Mouse (Mus musculus) stomach, postnatal 0 days (tissue): Measurements from ENCODE around the gene Fgf22. TPM values are rescaled to one million over a fixed set of nuclear protein-coding genes. Genes with fewer than 3 reads are reported as not detected.

Experiments used
- ATAC-seq: fragments of 200-750 bp; cut with Nextera tagmentation; 2 replicates; pipeline ENCODE4 v1.8.0; 2017; ENCODE audit not compliant: low FRiP score, low TSS enrichment
- DNase-seq: peaks from one replicate; pipeline ENCODE4 v3.0.0-alpha.2; 2016; ENCODE audit warnings: low spot score
- H3K27ac ChIP-seq: fragments of 300-500 bp; sonication (generic); replicated peaks from 2 replicates; pipeline ENCODE4 v1.5.1; 2014; ENCODE audit warnings: mild to moderate bottlenecking, control low read depth
- H3K27me3 ChIP-seq: fragments of 300-500 bp; sonication (generic); 2 replicates; pipeline ENCODE4 v1.6.1; 2014; ENCODE audit warnings: low read length; ENCODE audit not compliant: control insufficient read depth, insufficient read depth
- H3K36me3 ChIP-seq: fragments of 300-500 bp; sonication (generic); 2 replicates; pipeline ENCODE4 v1.6.1; 2014; ENCODE audit warnings: low read length, mixed read lengths; ENCODE audit not compliant: control insufficient read depth, insufficient read depth
- H3K4me1 ChIP-seq: fragments of 300-500 bp; sonication (generic); replicated peaks from 2 replicates; pipeline ENCODE4 v1.6.1; 2014; ENCODE audit warnings: antibody characterized with exemption; ENCODE audit not compliant: control insufficient read depth, insufficient read depth
- H3K4me2 ChIP-seq: fragments of 300-500 bp; sonication (generic); replicated peaks from 2 replicates; pipeline ENCODE4 v1.6.1; 2014; ENCODE audit warnings: low read depth, mild to moderate bottlenecking, control low read depth, moderate library complexity
- H3K4me3 ChIP-seq: fragments of 300-500 bp; sonication (generic); 2 replicates; pipeline ENCODE4 v1.5.1; 2014; ENCODE audit warnings: low read depth, low read length, control low read depth
- H3K9ac ChIP-seq: fragments of 300-500 bp; sonication (generic); 2 replicates; pipeline ENCODE4 v1.6.1; 2014; ENCODE audit warnings: mild to moderate bottlenecking, low read length, control low read depth, mixed read lengths
- H3K9me3 ChIP-seq: fragments of 300-500 bp; sonication (generic); 2 replicates; pipeline ENCODE4 v1.6.1; 2016; ENCODE audit warnings: low read length; ENCODE audit not compliant: control insufficient read depth
- CTCF ChIP-seq: IDR thresholded peaks from 2 replicates; pipeline ENCODE4 v1.5.1; 2016; ENCODE audit warnings: antibody characterized with exemption, low read depth, mild to moderate bottlenecking, moderate library complexity
- EP300 ChIP-seq: optimal IDR thresholded peaks from 2 replicates; pipeline ENCODE3; 2016; ENCODE audit warnings: antibody characterized with exemption
- WGBS: fragments of 180-500 bp; shearing (Covaris S2); extraction: QIAGEN DNeasy Blood & Tissue Kit; methylation state at CpG from one replicate; pipeline ENCODE4 v1.1.7; 2014; 5-methylcytosine and 5-hydroxymethylcytosine counted together
- polyA plus RNA-seq: library from polyadenylated mRNA; unstranded; fragments of >200 nt; fragmentation: Nextera tagmentation; extraction: Ambion mirVana; gene quantifications from 2 replicates; pipeline ENCODE4 v1.2.1, GENCODE M21; 2015

Fgf22 gene
- polyA plus RNA-seq, 1 experiment from 2014 or later = 13.5 TPM

- Histone ChIP-seq H3K4me3 (no peak overlapping the region), H3K27ac (no peak overlapping the region), H3K4me1 (no peaks in the 10 kb centered on the region; the same call in 1 of the 2 replicates), H3K9ac (no peak overlapping the region), H3K4me2 (no peak overlapping the region), H3K36me3 (no peaks in the 10 kb centered on the region), H3K9me3 (no peaks in the 10 kb centered on the region), H3K27me3 (no peaks in the 10 kb centered on the region)
- ATAC-seq (no peak), DNase-seq (no peak)
- TF ChIP-seq EP300 = no peak
- TF ChIP-seq CTCF = peak; percentile 48
- WGBS = 91% methylated on average over 3 of the region's 3 CpGs
These were observed 17.4 kb downstream of the Fgf22 start for GRCm38 (mm10) chr10:79772320-79772719.

GRCm38 (mm10) chr10:79773208-79773607, 18.3 kb downstream of the Fgf22 start:
- H3K4me1 ChIP-seq = peaks cover under 1% of the 10 kb centered on the region; the same call in 1 of the 2 replicates
- H3K4me3 ChIP-seq = no peak overlapping the region
- no peak overlapping the region for H3K9ac ChIP-seq
- no peak overlapping the region for H3K27ac ChIP-seq
- TF ChIP-seq CTCF (no peak), EP300 (no peak)
- no peak for DNase-seq
- ATAC-seq = no peak
- H3K9me3 ChIP-seq = no peaks in the 10 kb centered on the region
- H3K36me3 ChIP-seq = no peaks in the 10 kb centered on the region
- no peaks in the 10 kb centered on the region for H3K27me3 ChIP-seq
- 89% methylated on average over 2 of the region's 2 CpGs for WGBS
- no peak overlapping the region for H3K4me2 ChIP-seq

- no peaks in the 10 kb centered on the region for H3K9me3 ChIP-seq
- H3K4me1 ChIP-seq = 0 out of 2 replicates have a peak, but pooled peaks cover 2% of the 10 kb centered on the region
- peak; percentile 51 for TF ChIP-seq CTCF
- no peak for TF ChIP-seq EP300
- 63% methylated on average over 5 of the region's 5 CpGs for WGBS
- H3K27ac ChIP-seq = no peak overlapping the region
- DNase-seq (no peak), ATAC-seq (no peak)
- H3K9ac ChIP-seq = no peak overlapping the region
- no peak overlapping the region for H3K4me2 ChIP-seq
- no peak overlapping the region for H3K4me3 ChIP-seq
- no peaks in the 10 kb centered on the region for H3K27me3 ChIP-seq
- no peaks in the 10 kb centered on the region for H3K36me3 ChIP-seq
These were observed 19.8 kb downstream of the Fgf22 start for GRCm38 (mm10) chr10:79774486-79775279.

GRCm38 (mm10) chr10:79777103-79777531, 22.2 kb downstream of the Fgf22 start, which contains the start of gene Fstl3:
TSS of gene Fstl3 (plus strand) at chr10:79777272.
- H3K36me3 ChIP-seq = no peaks in the 10 kb centered on the region
- H3K27ac ChIP-seq = peak within 1 kb of the TSS; percentile 75
- no peak for TF ChIP-seq EP300
- H3K4me1 ChIP-seq = peaks cover 2% of the 10 kb centered on the region; the same call in 1 of the 2 replicates
- peak within 1 kb of the TSS; percentile 46 for H3K4me3 ChIP-seq
- ATAC-seq (no peak), DNase-seq (peak; percentile 61)
- WGBS = 1% methylated on average over 34 of the region's 39 CpGs
- H3K4me2 ChIP-seq = peak within 1 kb of the TSS; percentile 72
- H3K27me3 ChIP-seq = no peaks in the 10 kb centered on the region
- no peaks in the 10 kb centered on the region for H3K9me3 ChIP-seq
- H3K9ac ChIP-seq = peak within 1 kb of the TSS; percentile 63

DNA sequence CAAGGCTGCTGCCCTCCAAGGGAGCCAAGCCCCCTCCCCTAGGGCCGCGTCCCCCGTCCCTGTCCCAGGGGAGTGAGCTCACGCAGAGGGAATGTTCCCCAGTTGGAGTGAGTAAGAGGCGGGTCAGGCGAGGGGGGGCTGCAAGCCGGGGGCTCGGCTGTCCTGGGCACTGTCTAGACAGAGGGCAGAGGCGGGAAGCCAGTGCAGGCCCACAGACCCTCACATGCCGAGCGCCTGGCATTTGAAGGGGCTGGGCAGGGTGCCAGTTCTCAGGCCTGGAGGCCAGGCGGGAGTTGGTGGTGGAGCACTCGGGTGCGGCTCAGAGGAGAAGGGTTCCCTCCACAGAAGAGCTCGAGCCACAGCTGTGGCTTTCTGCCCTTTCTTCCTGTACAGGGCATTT, 23.1 kb downstream of the Fgf22 start:
- H3K4me2 ChIP-seq = peak overlapping the region; percentile 72
- 9% methylated on average over 15 of the region's 15 CpGs for WGBS
- peak overlapping the region; percentile 46; the same call in 1 of the 2 replicates for H3K4me3 ChIP-seq
- no peaks in the 10 kb centered on the region for H3K27me3 ChIP-seq
- TF ChIP-seq EP300 (no peak), CTCF (no peak)
- H3K27ac ChIP-seq = peak overlapping the region; percentile 75
- peaks cover 2% of the 10 kb centered on the region; the same call in 1 of the 2 replicates for H3K4me1 ChIP-seq
- H3K9ac ChIP-seq = no peak overlapping the region
- no peaks in the 10 kb centered on the region for H3K36me3 ChIP-seq
- no peaks in the 10 kb centered on the region for H3K9me3 ChIP-seq
- ATAC-seq = no peak
- peak; percentile 72 for DNase-seq

- H3K4me1 ChIP-seq = peaks cover 2% of the 10 kb centered on the region; the same call in 1 of the 2 replicates
- no peak overlapping the region for H3K4me3 ChIP-seq
- no peak overlapping the region for H3K9ac ChIP-seq
- H3K4me2 ChIP-seq = no peak overlapping the region
- H3K9me3 ChIP-seq = no peaks in the 10 kb centered on the region
- H3K27me3 ChIP-seq = no peaks in the 10 kb centered on the region
- H3K36me3 ChIP-seq = no peaks in the 10 kb centered on the region
- ATAC-seq (no peak), DNase-seq (no peak)
- no peak overlapping the region for H3K27ac ChIP-seq
- TF ChIP-seq EP300 (no peak), CTCF (no peak)
- 38% methylated on average over 2 of the region's 2 CpGs for WGBS
These were observed 24.3 kb downstream of the Fgf22 start for GRCm38 (mm10) chr10:79779193-79779592.
